Mouse (Mus musculus): Measurements from ENCODE around the gene Xdh. TPM values are rescaled to one million over a fixed set of nuclear protein-coding genes. Genes with fewer than 3 reads are reported as not detected.

Gene Xdh
- polyA plus RNA-seq, 1 experiment, result not detected

DNA sequence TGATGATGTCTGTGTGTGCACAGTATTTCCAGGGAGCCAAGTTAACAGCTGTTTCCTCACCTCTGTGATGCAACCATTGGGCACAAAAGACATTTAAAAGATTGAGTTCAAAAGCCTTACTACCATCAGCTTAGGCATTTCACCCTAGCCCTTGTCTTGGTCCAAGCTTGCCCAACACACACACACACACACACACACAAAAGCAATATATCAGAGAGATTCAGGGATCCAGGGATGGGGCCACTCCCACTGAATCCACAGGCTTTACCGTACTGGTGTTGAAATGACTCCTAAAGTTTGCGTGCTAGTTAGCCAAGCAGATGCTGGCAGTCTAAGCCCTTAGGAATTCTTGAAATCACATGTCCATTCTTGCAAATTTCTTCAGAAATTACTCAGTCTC lies 1.2 kb downstream of the Xdh start:
- Histone ChIP-seq H3K27ac (ENCODE audit: insufficient read depth, low read length) (no peak overlapping the region), H3K27me3 (ENCODE audit: control insufficient read depth, insufficient read depth, low read length, poor library complexity, severe bottlenecking) (no peaks in the 10 kb centered on the region), H3K9ac (ENCODE audit: low read depth, poor library complexity, severe bottlenecking) (no peak overlapping the region), H3K36me3 (ENCODE audit: control insufficient read depth, insufficient read depth, low read length, poor library complexity, severe bottlenecking) (no peaks in the 10 kb centered on the region), H3K4me3 (ENCODE audit: low read depth, low read length) (no peak overlapping the region), H3K4me1 (ENCODE audit: control insufficient read depth, insufficient read depth, low read length) (no peaks in the 10 kb centered on the region), H3K9me3 (replicated peaks; ENCODE audit: control insufficient read depth, insufficient read depth, low read length, poor library complexity, severe bottlenecking) (peaks cover 4% of the 10 kb centered on the region; the same call in 1 of the 2 replicates)
- no peak for TF ChIP-seq EP300 (IDR thresholded peaks at IDR 0.05; ENCODE audit: insufficient read depth, low read depth, low read length)
- TF ChIP-seq CTCF (IDR thresholded peaks at IDR 0.05; ENCODE audit: low read depth, low read length), result no peak
- TF ChIP-seq POLR2A (IDR thresholded peaks at IDR 0.05; ENCODE audit: insufficient read depth, low read length), result no peak

DNA sequence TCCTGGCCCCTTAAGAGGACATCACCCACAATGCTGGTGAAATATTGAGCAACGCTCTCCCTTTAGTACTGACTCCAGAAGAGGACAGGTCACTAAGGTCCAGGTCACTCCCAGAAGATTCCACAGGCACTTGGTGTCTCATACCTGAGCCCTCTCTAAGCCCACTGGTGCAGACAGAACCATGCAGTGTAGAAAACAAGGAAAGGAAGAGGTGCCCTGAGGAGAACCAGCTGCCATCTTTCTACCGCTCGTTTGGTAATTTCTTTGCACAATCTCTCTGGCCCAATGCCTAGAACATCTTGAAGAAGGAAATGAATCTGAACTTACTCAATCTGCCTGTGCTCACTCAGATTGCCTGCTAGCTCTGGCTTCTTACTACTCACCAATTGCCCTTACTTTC lies 2.0 kb downstream of the Xdh start:
- no peak overlapping the region for H3K9ac ChIP-seq (ENCODE audit: low read depth, poor library complexity, severe bottlenecking)
- TF ChIP-seq CTCF (IDR thresholded peaks at IDR 0.05; ENCODE audit: low read depth, low read length) (no peak), EP300 (IDR thresholded peaks at IDR 0.05; ENCODE audit: insufficient read depth, low read depth, low read length) (no peak), POLR2A (IDR thresholded peaks at IDR 0.05; ENCODE audit: insufficient read depth, low read length) (no peak)

DNA sequence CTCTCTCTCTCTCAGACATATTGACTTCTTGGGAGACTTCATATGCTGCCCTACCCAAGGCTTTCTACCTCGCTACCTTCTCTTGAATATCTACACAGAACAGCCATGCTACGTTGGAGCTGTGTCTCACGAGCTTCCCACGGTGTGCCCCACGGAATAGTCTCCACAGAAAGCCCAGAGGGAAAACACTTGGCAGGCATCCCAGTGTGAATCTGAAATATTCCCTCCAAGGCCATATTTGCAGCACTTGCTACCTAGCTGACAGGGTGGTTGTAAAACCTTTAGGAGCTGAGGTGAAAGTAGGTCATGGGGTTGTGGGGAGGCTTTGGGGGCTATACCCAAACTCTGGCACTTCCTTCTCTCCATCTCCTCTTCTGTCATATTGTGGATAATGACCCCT lies 3.1 kb downstream of the Xdh start:
- TF ChIP-seq POLR2A (IDR thresholded peaks at IDR 0.05; ENCODE audit: insufficient read depth, low read length) (no peak), CTCF (IDR thresholded peaks at IDR 0.05; ENCODE audit: low read depth, low read length) (no peak), EP300 (IDR thresholded peaks at IDR 0.05; ENCODE audit: insufficient read depth, low read depth, low read length) (no peak)
- Histone ChIP-seq H3K36me3 (ENCODE audit: control insufficient read depth, insufficient read depth, low read length, poor library complexity, severe bottlenecking) (no peaks in the 10 kb centered on the region), H3K27ac (ENCODE audit: insufficient read depth, low read length) (no peak overlapping the region), H3K9ac (ENCODE audit: low read depth, poor library complexity, severe bottlenecking) (no peak overlapping the region), H3K4me3 (ENCODE audit: low read depth, low read length) (no peak overlapping the region), H3K9me3 (replicated peaks; ENCODE audit: control insufficient read depth, insufficient read depth, low read length, poor library complexity, severe bottlenecking) (no peaks in the 10 kb centered on the region), H3K4me1 (ENCODE audit: control insufficient read depth, insufficient read depth, low read length) (no peaks in the 10 kb centered on the region), H3K27me3 (ENCODE audit: control insufficient read depth, insufficient read depth, low read length, poor library complexity, severe bottlenecking) (no peaks in the 10 kb centered on the region)

More for the DNA sequence above, 2.0 kb downstream of the Xdh start:
- Histone ChIP-seq H3K27me3 (ENCODE audit: control insufficient read depth, insufficient read depth, low read length, poor library complexity, severe bottlenecking) (no peaks in the 10 kb centered on the region), H3K9me3 (replicated peaks; ENCODE audit: control insufficient read depth, insufficient read depth, low read length, poor library complexity, severe bottlenecking) (no peaks in the 10 kb centered on the region), H3K4me3 (ENCODE audit: low read depth, low read length) (no peak overlapping the region), H3K27ac (ENCODE audit: insufficient read depth, low read length) (no peak overlapping the region), H3K36me3 (ENCODE audit: control insufficient read depth, insufficient read depth, low read length, poor library complexity, severe bottlenecking) (no peaks in the 10 kb centered on the region), H3K4me1 (ENCODE audit: control insufficient read depth, insufficient read depth, low read length) (no peaks in the 10 kb centered on the region)

DNA sequence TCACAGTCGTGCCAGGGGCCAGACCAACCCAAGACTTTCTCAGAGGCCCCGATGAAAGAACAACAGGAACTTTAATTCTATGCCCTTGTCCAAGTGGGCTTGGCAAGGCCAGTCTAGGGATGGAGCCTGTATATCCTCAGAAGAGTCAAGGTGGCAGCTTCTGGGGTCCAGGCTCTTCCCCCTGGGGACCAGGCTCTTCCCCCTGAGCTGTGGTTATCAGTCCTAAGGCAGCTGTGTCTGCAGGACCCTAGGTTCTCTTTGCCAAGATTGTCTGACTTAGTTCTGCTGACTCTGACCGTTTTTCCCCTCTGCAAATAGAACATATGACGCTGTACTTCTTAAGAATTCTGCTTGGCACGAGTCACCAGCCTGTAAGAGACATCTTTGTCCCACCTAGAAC lies 5.3 kb downstream of the Xdh start:
- H3K27ac ChIP-seq (ENCODE audit: insufficient read depth, low read length), result no peak overlapping the region

GRCm38 (mm10) chr17:73942268-73942962 lies 7.6 kb downstream of the Xdh start:
- Histone ChIP-seq H3K4me3 (ENCODE audit: low read depth, low read length) (no peak overlapping the region), H3K9me3 (replicated peaks; ENCODE audit: control insufficient read depth, insufficient read depth, low read length, poor library complexity, severe bottlenecking) (no peaks in the 10 kb centered on the region), H3K27ac (ENCODE audit: insufficient read depth, low read length) (no peak overlapping the region), H3K4me1 (ENCODE audit: control insufficient read depth, insufficient read depth, low read length) (no peaks in the 10 kb centered on the region), H3K36me3 (ENCODE audit: control insufficient read depth, insufficient read depth, low read length, poor library complexity, severe bottlenecking) (no peaks in the 10 kb centered on the region), H3K27me3 (ENCODE audit: control insufficient read depth, insufficient read depth, low read length, poor library complexity, severe bottlenecking) (no peaks in the 10 kb centered on the region), H3K9ac (ENCODE audit: low read depth, poor library complexity, severe bottlenecking) (no peak overlapping the region)
- TF ChIP-seq CTCF (IDR thresholded peaks at IDR 0.05; ENCODE audit: low read depth, low read length) (no peak), EP300 (IDR thresholded peaks at IDR 0.05; ENCODE audit: insufficient read depth, low read depth, low read length) (no peak), POLR2A (IDR thresholded peaks at IDR 0.05; ENCODE audit: insufficient read depth, low read length) (no peak)

More for the DNA sequence above, 5.3 kb downstream of the Xdh start:
- H3K36me3 ChIP-seq (ENCODE audit: control insufficient read depth, insufficient read depth, low read length, poor library complexity, severe bottlenecking), result no peaks in the 10 kb centered on the region
- H3K9me3 ChIP-seq (replicated peaks; ENCODE audit: control insufficient read depth, insufficient read depth, low read length, poor library complexity, severe bottlenecking), result no peaks in the 10 kb centered on the region
- no peak overlapping the region for H3K4me3 ChIP-seq (ENCODE audit: low read depth, low read length)
- no peaks in the 10 kb centered on the region for H3K4me1 ChIP-seq (ENCODE audit: control insufficient read depth, insufficient read depth, low read length)
- TF ChIP-seq POLR2A (IDR thresholded peaks at IDR 0.05; ENCODE audit: insufficient read depth, low read length) (no peak), CTCF (IDR thresholded peaks at IDR 0.05; ENCODE audit: low read depth, low read length) (no peak), EP300 (IDR thresholded peaks at IDR 0.05; ENCODE audit: insufficient read depth, low read depth, low read length) (no peak)
- no peaks in the 10 kb centered on the region for H3K27me3 ChIP-seq (ENCODE audit: control insufficient read depth, insufficient read depth, low read length, poor library complexity, severe bottlenecking)
- H3K9ac ChIP-seq (ENCODE audit: low read depth, poor library complexity, severe bottlenecking), result no peak overlapping the region

DNA sequence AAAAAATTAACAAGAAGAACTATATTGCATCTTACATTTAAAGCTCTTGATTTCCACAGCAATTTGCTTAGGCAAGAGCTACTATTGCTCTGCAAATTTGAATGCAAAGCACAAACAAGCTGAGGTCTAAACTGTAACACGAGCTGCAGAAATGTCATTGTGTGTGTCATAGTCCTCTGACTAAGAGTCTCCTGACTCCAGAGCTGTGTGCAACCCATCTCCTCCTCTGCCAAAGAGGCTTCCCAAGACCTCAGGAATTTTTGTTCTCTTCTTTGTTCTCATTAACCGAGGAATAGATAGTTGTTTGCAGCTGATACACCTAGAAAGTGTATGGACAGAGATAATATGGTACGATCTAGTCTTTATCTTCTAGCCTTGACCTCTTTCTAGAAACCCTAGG lies 8.2 kb downstream of the Xdh start:
- Histone ChIP-seq H3K27me3 (ENCODE audit: control insufficient read depth, insufficient read depth, low read length, poor library complexity, severe bottlenecking) (no peaks in the 10 kb centered on the region), H3K9ac (ENCODE audit: low read depth, poor library complexity, severe bottlenecking) (no peak overlapping the region), H3K36me3 (ENCODE audit: control insufficient read depth, insufficient read depth, low read length, poor library complexity, severe bottlenecking) (no peaks in the 10 kb centered on the region), H3K9me3 (replicated peaks; ENCODE audit: control insufficient read depth, insufficient read depth, low read length, poor library complexity, severe bottlenecking) (no peaks in the 10 kb centered on the region), H3K4me1 (ENCODE audit: control insufficient read depth, insufficient read depth, low read length) (no peaks in the 10 kb centered on the region), H3K27ac (ENCODE audit: insufficient read depth, low read length) (no peak overlapping the region), H3K4me3 (ENCODE audit: low read depth, low read length) (no peak overlapping the region)
- TF ChIP-seq CTCF (IDR thresholded peaks at IDR 0.05; ENCODE audit: low read depth, low read length) (no peak), POLR2A (IDR thresholded peaks at IDR 0.05; ENCODE audit: insufficient read depth, low read length) (no peak), EP300 (IDR thresholded peaks at IDR 0.05; ENCODE audit: insufficient read depth, low read depth, low read length) (no peak)
